Mouse (Mus musculus) CH12.LX (cell line): ENCODE measurements at regions not wholly inside any gene's neighbourhood (a gene's known extent, or its start where the extent isn't known, plus 50 kb on each side); places are given as distances from the start of the nearest gene placed in this dataset.

Experiments
- CTCF ChIP-seq, 2 experiments: IDR thresholded peaks in 1 of 2; conservative IDR thresholded peaks in 1 of 2; 2 replicates each; pipeline ENCODE4 v1.5.1; 2011 to 2012; ENCODE audit warnings: low read depth in 2 of 2, low read length in 2 of 2, improper control_type of control experiment in 1 of 2, inconsistent platforms in 1 of 2, mild to moderate bottlenecking in 1 of 2, moderate library complexity in 1 of 2
- ELF1 ChIP-seq: IDR thresholded peaks from 2 replicates; pipeline ENCODE4 v1.6.1; 2014; ENCODE audit warnings: low read depth, mild to moderate bottlenecking, inconsistent platforms, low read length, improper control_type of control experiment
- EP300 ChIP-seq: IDR thresholded peaks from 2 replicates; pipeline ENCODE4 v1.6.1; 2011; ENCODE audit warnings: low read length, improper control_type of control experiment
- HCFC1 ChIP-seq: IDR thresholded peaks from 2 replicates; pipeline ENCODE4 v1.6.1; 2012; ENCODE audit warnings: low read depth, mild to moderate bottlenecking, inconsistent platforms, low read length, improper control_type of control experiment
- IRF4 ChIP-seq: IDR thresholded peaks from 2 replicates; pipeline ENCODE4 v1.6.1; 2014; ENCODE audit warnings: low read depth, mild to moderate bottlenecking, inconsistent platforms, low read length, improper control_type of control experiment
- MAFK ChIP-seq: IDR thresholded peaks from 2 replicates; pipeline ENCODE4 v1.6.1; 2011; ENCODE audit warnings: low read length, improper control_type of control experiment; ENCODE audit not compliant: insufficient replicate concordance
- MAX ChIP-seq: IDR thresholded peaks from 2 replicates; pipeline ENCODE4 v1.6.1; 2011; ENCODE audit warnings: low read length, improper control_type of control experiment
- MXI1 ChIP-seq: IDR thresholded peaks from 2 replicates; pipeline ENCODE4 v1.6.1; 2011; ENCODE audit warnings: mild to moderate bottlenecking, low read depth, low read length, improper control_type of control experiment
- PAX5 ChIP-seq: IDR thresholded peaks from 2 replicates; pipeline ENCODE4 v1.6.1; 2012; ENCODE audit warnings: low read length, inconsistent platforms, mixed read lengths
- POLR2A ChIP-seq: IDR thresholded peaks from 2 replicates; pipeline ENCODE4 v1.6.1; 2011; ENCODE audit warnings: low read depth, mild to moderate bottlenecking, improper control_type of control experiment, low read length
- TCF12 ChIP-seq: IDR thresholded peaks from 2 replicates; pipeline ENCODE4 v1.6.1; 2014; ENCODE audit warnings: low read depth, mild to moderate bottlenecking, inconsistent platforms, low read length, improper control_type of control experiment
- UBTF ChIP-seq: IDR thresholded peaks from 2 replicates; pipeline ENCODE4 v1.6.1; 2012; ENCODE audit warnings: low read depth, mild to moderate bottlenecking, inconsistent platforms, low read length, improper control_type of control experiment, moderate library complexity

DNA sequence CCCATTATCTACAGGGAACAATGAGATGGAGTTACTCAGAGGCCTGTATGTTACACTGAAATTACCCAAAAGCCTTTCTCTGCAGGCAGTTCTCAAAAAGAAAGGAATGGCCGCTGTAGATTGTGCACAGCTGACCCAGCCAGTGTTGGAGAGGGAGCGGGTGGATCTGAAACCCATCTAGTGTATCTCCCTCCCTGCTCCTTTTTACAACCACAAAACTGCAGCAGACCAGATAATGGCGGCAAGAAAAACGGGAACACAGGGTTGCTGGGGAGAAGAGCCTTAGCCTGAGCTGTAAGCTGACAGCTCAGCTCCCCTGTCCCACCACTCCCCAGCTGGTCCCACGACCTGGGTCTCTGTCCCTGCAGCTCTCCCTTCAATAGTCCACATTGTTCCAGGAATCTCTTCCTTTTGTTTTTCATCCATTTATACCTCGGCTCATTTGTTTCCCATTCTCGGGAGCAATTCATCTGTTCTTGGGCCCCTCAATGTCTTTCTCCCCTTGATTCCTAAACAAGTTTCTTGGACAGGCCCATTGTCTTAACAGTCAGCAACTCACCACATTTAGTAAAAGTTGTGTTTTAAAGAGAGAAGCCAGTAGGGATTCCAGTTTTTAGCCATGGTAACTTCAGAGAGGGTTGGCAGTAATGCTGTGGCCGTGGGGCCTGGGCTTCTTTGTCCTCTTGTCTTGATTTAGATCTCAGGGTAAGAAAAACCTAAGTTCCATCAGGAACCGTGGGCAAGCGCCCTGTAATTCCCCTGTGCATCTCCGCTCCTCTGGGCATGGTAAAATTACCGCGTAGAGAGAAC lies 67.6 kb upstream of the Fzd7 start:
- TF ChIP-seq IRF4 (no peak), MXI1 (no peak), HCFC1 (no peak), PAX5 (no peak), CTCF (conservative IDR thresholded peaks at IDR 0.05 in 1 of 2, IDR thresholded peaks at IDR 0.05 in 1 of 2; ENCODE audit: low read depth in 2 of 2, low read length in 2 of 2) (no peak), POLR2A (no peak), EP300 (no peak), TCF12 (no peak), MAFK (no peak), ELF1 (no peak), UBTF (no peak), MAX (no peak)
